Mouse (Mus musculus) kidney, postnatal 4 days (tissue): ENCODE measurements around the gene Olfr1036.
"Not testable (repeated sequence)": the region's sequence is repeated elsewhere in the genome, so short reads cannot be mapped to it uniquely, and the experiment has no call there.

Experiments used
- DNase-seq, 2 experiments: peaks; one replicate each; pipeline ENCODE4 v3.0.0; 2021; ENCODE audit warnings: mixed read lengths in 2 of 2

Olfr1036 gene

GRCm38 (mm10) chr2:86073692-86074091 is at the start of gene Olfr1036:
Gene Olfr1036 (plus strand): TSS chr2:86073992.
- DNase-seq: not testable (repeated sequence)

GRCm38 (mm10) chr2:86045561-86045960 is 28.2 kb upstream of the Olfr1036 start, which contains the start of gene Olfr1034:
Gene Olfr1034 (plus strand): TSS chr2:86045861.
- DNase-seq: no peak

- not testable (repeated sequence) for DNase-seq
Measured at GRCm38 (mm10) chr2:86050777-86051176, 23.0 kb upstream of the Olfr1036 start.

GRCm38 (mm10) chr2:86063766-86064165 is 10.0 kb upstream of the Olfr1036 start:
- not testable (repeated sequence) for DNase-seq

GRCm38 (mm10) chr2:86070189-86070588 is 3.6 kb upstream of the Olfr1036 start:
- DNase-seq: no peak

- not testable (repeated sequence) for DNase-seq
Measured at GRCm38 (mm10) chr2:86080478-86080877, 6.7 kb downstream of the Olfr1036 start.

GRCm38 (mm10) chr2:86087285-86087684 is 13.5 kb downstream of the Olfr1036 start, which contains the start of gene Olfr1037:
Gene Olfr1037 (minus strand): TSS chr2:86087385.
- no peak for DNase-seq
